Mouse (Mus musculus): ENCODE measurements around the gene Tmem254c. TPM values are rescaled to one million over a fixed set of nuclear protein-coding genes. Genes with fewer than 3 reads are reported as not detected.

Tmem254c gene
- polyA plus RNA-seq, 1 experiment from 2014 or later = 41.7 TPM

Other genes starting within 250 kb of the Tmem254c start
- gene Anxa11, start 225.2 kb downstream of the Tmem254c start, polyA plus RNA-seq (2014; fragmentation: Nextera tagmentation; extraction: Ambion mirVana) = 29.1 and 44.5 TPM in 2 replicates
- 0.62 TPM in 1 of 2 replicates, not detected in the other for gene Plac9a, start 164.3 kb downstream of the Tmem254c start, polyA plus RNA-seq (2014; fragmentation: Nextera tagmentation; extraction: Ambion mirVana)
- 3.9 and 4.4 TPM in 2 replicates for gene Tmem254a, start 139.7 kb downstream of the Tmem254c start, polyA plus RNA-seq (2014; fragmentation: Nextera tagmentation; extraction: Ambion mirVana)
- gene Cphx1, start 129.1 kb downstream of the Tmem254c start, polyA plus RNA-seq (2014; fragmentation: Nextera tagmentation; extraction: Ambion mirVana) = 0.26 TPM in 1 of 2 replicates, not detected in the other
- 1.2 and 1.9 TPM in 2 replicates for gene Duxbl1, start 88.8 kb downstream of the Tmem254c start, polyA plus RNA-seq (2014; fragmentation: Nextera tagmentation; extraction: Ambion mirVana)
- 11.8 and 21.2 TPM in 2 replicates for gene Gm9780, start 24.6 kb downstream of the Tmem254c start, polyA plus RNA-seq (2014; fragmentation: Nextera tagmentation; extraction: Ambion mirVana)
- not detected in 2 replicates for gene Cphx2, start 14.2 kb upstream of the Tmem254c start, polyA plus RNA-seq (2014; fragmentation: Nextera tagmentation; extraction: Ambion mirVana)
- gene Cphx3, start 14.9 kb upstream of the Tmem254c start, polyA plus RNA-seq (2014; fragmentation: Nextera tagmentation; extraction: Ambion mirVana) = not detected in 2 replicates
- gene Duxbl2, start 51.0 kb upstream of the Tmem254c start, polyA plus RNA-seq (2014; fragmentation: Nextera tagmentation; extraction: Ambion mirVana) = 1.8 and 2.1 TPM in 2 replicates
- gene Plac9b, start 115.1 kb upstream of the Tmem254c start, polyA plus RNA-seq (2014; fragmentation: Nextera tagmentation; extraction: Ambion mirVana) = 19.9 and 21.2 TPM in 2 replicates
- 18.6 and 29.4 TPM in 2 replicates for gene Tmem254b, start 139.7 kb upstream of the Tmem254c start, polyA plus RNA-seq (2014; fragmentation: Nextera tagmentation; extraction: Ambion mirVana)
- 0.69 TPM in 1 of 2 replicates, not detected in the other for gene Duxbl3, start 190.6 kb upstream of the Tmem254c start, polyA plus RNA-seq (2014; fragmentation: Nextera tagmentation; extraction: Ambion mirVana)

Data from kidney, embryonic 14.5 days (tissue).